Mouse (Mus musculus): ENCODE data around the gene Nedd1.

DNA sequence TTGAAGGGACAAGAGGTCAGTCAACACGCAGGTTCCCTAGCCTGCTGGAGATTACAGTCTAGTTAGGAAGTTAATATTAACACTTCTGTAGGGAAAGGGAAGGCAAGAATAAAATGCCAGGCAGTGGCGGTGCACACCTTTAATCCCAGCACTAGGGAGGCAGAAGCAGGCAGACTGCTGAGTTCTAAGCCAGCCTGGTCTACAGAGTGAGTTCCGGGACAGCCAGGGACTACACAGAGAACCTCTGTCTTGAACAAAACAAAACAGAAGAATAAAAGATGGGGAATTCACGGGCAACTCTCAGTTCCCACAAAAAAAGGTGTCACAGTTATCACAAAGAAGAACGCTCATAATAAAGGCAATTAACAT, 384 bp upstream of the Nedd1 start:
- TF ChIP-seq CTCF (IDR thresholded peaks at IDR 0.05; ENCODE audit: control insufficient read depth, insufficient read depth, insufficient read length) = no peak
- no peak for TF ChIP-seq CEBPB (IDR thresholded peaks at IDR 0.05; ENCODE audit: low read depth)
- no peak for TF ChIP-seq MYOG (IDR thresholded peaks at IDR 0.05; ENCODE audit: control insufficient read depth, extremely low read depth, insufficient read length)
- no peak for TF ChIP-seq MYOD1 (IDR thresholded peaks at IDR 0.05; ENCODE audit: control insufficient read depth, insufficient read length, low read depth)
- TF ChIP-seq USF1 (IDR thresholded peaks at IDR 0.05; ENCODE audit: low read depth) = no peak
- no peak for TF ChIP-seq MAX (IDR thresholded peaks at IDR 0.05)
